ENCODE assay signal across 18 mouse cellular contexts in genomic region chr13:94877211-94877590, GRCm38 (mm10). TPM values are rescaled to one million over a fixed set of nuclear protein-coding genes. Genes with fewer than 3 reads are reported as not detected.
DNase-seq lines count a peak whose midpoint lies in the region; ATAC-seq and TF ChIP-seq lines count a peak whose summit lies in the region.
"Had no signal": no experiment of that assay in that cellular context is flagged by ENCODE, and none has a peak within 500 bp of the region (broad histone marks: within the 10 kb centered on the region; RNA-seq: fewer than 3 reads in every experiment).

No protein-coding gene starts in this region.

- H3K4me2 ChIP-seq in forebrain, embryonic 15.5 days (replicated peaks): no peak overlapping the region
- no peak overlapping the region for H3K4me2 ChIP-seq in forebrain, embryonic 13.5 days
- H3K4me2 ChIP-seq in hindbrain, postnatal 0 days (ENCODE audit: low read depth, low read length): no peak overlapping the region
- H3K4me2 ChIP-seq in neural tube, embryonic 11.5 days (ENCODE audit: low read depth): no peak overlapping the region
- no peak overlapping the region for H3K4me2 ChIP-seq in kidney, embryonic 16.5 days (replicated peaks; ENCODE audit: low read depth, low read length)
- H3K4me2 ChIP-seq: embryonic facial prominence, embryonic 12.5 days had no signal

- peak; percentile 37 for DNase-seq in forebrain, embryonic 10.5 days (ENCODE audit: extremely low spot score, low spot score)
- no peak for DNase-seq in hindbrain, postnatal 0 days (ENCODE audit: low spot score)
- peak; percentile 53 for DNase-seq in neural tube, embryonic 11.5 days (ENCODE audit: low spot score)
- DNase-seq in ovary, postnatal 14 days (ENCODE audit: low spot score): no peak
- DNase-seq in layer of hippocampus, postnatal 10 days (ENCODE audit: low spot score in 2 of 2): no peak
- DNase-seq: cerebellum, adult 8-10 months; heart, postnatal 14 days; kidney, adult 18-20 months; thymus, postnatal 25 days had no signal

- H3K36me3 ChIP-seq in forebrain, embryonic 10.5 days (replicated peaks): no peaks in the 10 kb centered on the region
- H3K36me3 ChIP-seq in forebrain, embryonic 15.5 days: no peaks in the 10 kb centered on the region
- H3K36me3 ChIP-seq in forebrain, embryonic 13.5 days (ENCODE audit: poor library complexity, severe bottlenecking): no peaks in the 10 kb centered on the region
- H3K36me3 ChIP-seq in hindbrain, postnatal 0 days (ENCODE audit: insufficient read depth, low read length): no peaks in the 10 kb centered on the region
- no peaks in the 10 kb centered on the region for H3K36me3 ChIP-seq in neural tube, embryonic 11.5 days (ENCODE audit: control insufficient read depth, insufficient read depth, low read length)
- H3K36me3 ChIP-seq in kidney, embryonic 16.5 days (ENCODE audit: insufficient read depth, low read length): no peaks in the 10 kb centered on the region
- H3K36me3 ChIP-seq: embryonic facial prominence, embryonic 12.5 days had no signal

- ATAC-seq in forebrain, embryonic 15.5 days (replicated peaks): no peak
- ATAC-seq in forebrain, embryonic 13.5 days: no peak; the same call in 1 of the 2 replicates
- no peak for ATAC-seq in hindbrain, postnatal 0 days
- no peak for ATAC-seq in neural tube, embryonic 11.5 days (ENCODE audit: insufficient read depth, low FRiP score, low TSS enrichment)
- ATAC-seq in kidney, embryonic 16.5 days (ENCODE audit: low FRiP score, low TSS enrichment): no peak
- ATAC-seq: activated CD4-positive, CD25-positive, alpha-beta regulatory T cell, adult 4 months had no signal

- WGBS in forebrain, embryonic 10.5 days: under 1% methylated on average over 27 of the region's 27 CpGs
- under 1% methylated on average over 27 of the region's 27 CpGs for WGBS in forebrain, embryonic 15.5 days
- WGBS in forebrain, embryonic 13.5 days: under 1% methylated on average over 27 of the region's 27 CpGs
- 0% methylated on average over 27 of the region's 27 CpGs for WGBS in hindbrain, postnatal 0 days
- 1% methylated on average over 27 of the region's 27 CpGs for WGBS in neural tube, embryonic 11.5 days
- under 1% methylated on average over 27 of the region's 27 CpGs for WGBS in kidney, embryonic 16.5 days

- no peak overlapping the region for H3K27ac ChIP-seq in forebrain, embryonic 10.5 days
- H3K27ac ChIP-seq in forebrain, embryonic 15.5 days (replicated peaks): no peak overlapping the region
- H3K27ac ChIP-seq in forebrain, embryonic 13.5 days: peak overlapping the region; percentile 31; the same call in 1 of the 2 replicates
- no peak overlapping the region for H3K27ac ChIP-seq in hindbrain, postnatal 0 days
- H3K27ac ChIP-seq in neural tube, embryonic 11.5 days (ENCODE audit: low read depth, low read length): no peak overlapping the region; the same call in 1 of the 2 replicates
- no peak overlapping the region for H3K27ac ChIP-seq in kidney, embryonic 16.5 days (ENCODE audit: low read length)
- H3K27ac ChIP-seq: embryonic facial prominence, embryonic 12.5 days; liver, embryonic 14.5 days had no signal

- no peak for TF ChIP-seq CTCF in hindbrain, postnatal 0 days (IDR thresholded peaks at IDR 0.05; ENCODE audit: low read depth)

- H3K4me3 ChIP-seq in forebrain, embryonic 10.5 days: no peak overlapping the region; the same call in 1 of the 2 replicates
- no peak overlapping the region for H3K4me3 ChIP-seq in forebrain, embryonic 15.5 days
- peak overlapping the region; percentile 13; the same call in 1 of the 2 replicates for H3K4me3 ChIP-seq in forebrain, embryonic 13.5 days
- peak overlapping the region; percentile 15 for H3K4me3 ChIP-seq in hindbrain, postnatal 0 days (ENCODE audit: low read length)
- H3K4me3 ChIP-seq in neural tube, embryonic 11.5 days (ENCODE audit: low read depth, low read length): peak overlapping the region; percentile 24
- H3K4me3 ChIP-seq in kidney, embryonic 16.5 days (ENCODE audit: low read length): no peak overlapping the region
- H3K4me3 ChIP-seq: embryonic facial prominence, embryonic 12.5 days had no signal

- H3K4me1 ChIP-seq in forebrain, embryonic 10.5 days: peaks cover 24% of the 10 kb centered on the region
- peaks cover 5% of the 10 kb centered on the region for H3K4me1 ChIP-seq in forebrain, embryonic 15.5 days
- peaks cover 5% of the 10 kb centered on the region; the same call in 1 of the 2 replicates for H3K4me1 ChIP-seq in forebrain, embryonic 13.5 days
- no peaks in the 10 kb centered on the region for H3K4me1 ChIP-seq in hindbrain, postnatal 0 days (ENCODE audit: insufficient read depth, low read length)
- H3K4me1 ChIP-seq in neural tube, embryonic 11.5 days (ENCODE audit: control insufficient read depth, insufficient read depth, low read length): no peaks in the 10 kb centered on the region
- H3K4me1 ChIP-seq in kidney, embryonic 16.5 days (ENCODE audit: insufficient read depth, low read length): peaks cover 2% of the 10 kb centered on the region; the same call in 1 of the 2 replicates

- peaks cover 100% of the 10 kb centered on the region for H3K27me3 ChIP-seq in forebrain, embryonic 10.5 days (ENCODE audit: poor library complexity, severe bottlenecking)
- peaks cover 73% of the 10 kb centered on the region for H3K27me3 ChIP-seq in forebrain, embryonic 15.5 days
- peaks cover 86% of the 10 kb centered on the region for H3K27me3 ChIP-seq in forebrain, embryonic 13.5 days
- peaks cover 78% of the 10 kb centered on the region for H3K27me3 ChIP-seq in hindbrain, postnatal 0 days (ENCODE audit: insufficient read depth, low read length)
- H3K27me3 ChIP-seq in neural tube, embryonic 11.5 days (ENCODE audit: control insufficient read depth, insufficient read depth, low read length): peaks cover 87% of the 10 kb centered on the region
- peaks cover 79% of the 10 kb centered on the region for H3K27me3 ChIP-seq in kidney, embryonic 16.5 days (ENCODE audit: insufficient read depth, low read length)

- H3K9me3 ChIP-seq in forebrain, embryonic 10.5 days: no peaks in the 10 kb centered on the region
- H3K9me3 ChIP-seq in forebrain, embryonic 15.5 days: no peaks in the 10 kb centered on the region
- H3K9me3 ChIP-seq in forebrain, embryonic 13.5 days (replicated peaks): no peaks in the 10 kb centered on the region
- H3K9me3 ChIP-seq in hindbrain, postnatal 0 days (ENCODE audit: low read length): no peaks in the 10 kb centered on the region
- H3K9me3 ChIP-seq in neural tube, embryonic 11.5 days (ENCODE audit: control insufficient read depth, low read length): no peaks in the 10 kb centered on the region
- H3K9me3 ChIP-seq in kidney, embryonic 16.5 days (ENCODE audit: low read length): no peaks in the 10 kb centered on the region
- H3K9me3 ChIP-seq: embryonic facial prominence, embryonic 12.5 days had no signal

- H3K9ac ChIP-seq in forebrain, embryonic 15.5 days (replicated peaks): no peak overlapping the region
- H3K9ac ChIP-seq in forebrain, embryonic 13.5 days: no peak overlapping the region
- H3K9ac ChIP-seq in hindbrain, postnatal 0 days (replicated peaks; ENCODE audit: low read length): no peak overlapping the region
- H3K9ac ChIP-seq in neural tube, embryonic 11.5 days (ENCODE audit: low read length): peak overlapping the region; percentile 32
- no peak overlapping the region for H3K9ac ChIP-seq in kidney, embryonic 16.5 days (replicated peaks; ENCODE audit: low read length)
- H3K9ac ChIP-seq: embryonic facial prominence, embryonic 12.5 days; liver, embryonic 14.5 days had no signal

RNA-seq across cellular contexts. Expression of gene Otp, which starts 1.8 kb away (rescaled TPM):
- 0.55 and 1.6 TPM in 2 replicates for polyA plus RNA-seq in forebrain, embryonic 10.5 days (2016; fragmentation: Nextera tagmentation; extraction: Ambion mirVana)
- 1.4 and 3.6 TPM in 2 replicates for polyA plus RNA-seq in forebrain, embryonic 15.5 days (2015; fragmentation: Nextera tagmentation; extraction: Ambion mirVana)
- polyA plus RNA-seq in forebrain, embryonic 13.5 days (2015; fragmentation: Nextera tagmentation; extraction: Ambion mirVana): 3.7 and 10.3 TPM in 2 replicates
- 4.3 and 4.7 TPM in 2 replicates for total RNA-seq in hindbrain, postnatal 0 days (2014; rRNA removed)
- 4.2 and 4.9 TPM in 2 replicates for polyA plus RNA-seq in hindbrain, postnatal 0 days (2015; fragmentation: Nextera tagmentation; extraction: Ambion mirVana)
- polyA plus RNA-seq in neural tube, embryonic 11.5 days (2014; fragmentation: Nextera tagmentation; extraction: Ambion mirVana): 7.8 and 8.1 TPM in 2 replicates
- not detected for total RNA-seq in layer of hippocampus, postnatal 10 days (2021)
- polyA plus RNA-seq in kidney, embryonic 16.5 days (2015; fragmentation: Nextera tagmentation; extraction: Ambion mirVana): not detected in 2 replicates
- total RNA-seq: granulocyte monocyte progenitor cell, adult 5-6 weeks; heart, postnatal 14 days; MEL had no signal
- polyA plus RNA-seq: activated CD4-positive, CD25-positive, alpha-beta regulatory T cell, adult 4 months; large intestine, adult 2 months; liver, embryonic 14.5 days had no signal

Comparison
In these comparisons a context has a peak if more than half of its experiments do, and no peak if none do; other contexts are left out.
1. H3K4me3 ChIP-seq: peak in forebrain, embryonic 13.5 days (single experiment), hindbrain, postnatal 0 days (single experiment) and neural tube, embryonic 11.5 days (single experiment); none in forebrain, embryonic 10.5 days (single experiment), forebrain, embryonic 15.5 days (single experiment) and kidney, embryonic 16.5 days (single experiment).
2. DNase-seq: peak in forebrain, embryonic 10.5 days (single experiment) and neural tube, embryonic 11.5 days (single experiment); none in hindbrain, postnatal 0 days (single experiment), ovary, postnatal 14 days (single experiment) and layer of hippocampus, postnatal 10 days (0 of 2).